Mouse (Mus musculus): ENCODE data around the gene Art4. TPM values are rescaled to one million over a fixed set of nuclear protein-coding genes. Genes with fewer than 3 reads are reported as not detected.

The Art4 gene
- polyA plus RNA-seq, 1 experiment from 2014 or later: 0.99 TPM

- Histone ChIP-seq H3K4me1 (replicated peaks; ENCODE audit: control insufficient read depth, insufficient read depth, low read length) (no peaks in the 10 kb centered on the region; the same call in 1 of the 2 replicates), H3K27me3 (ENCODE audit: control insufficient read depth, insufficient read depth, low read length) (no peaks in the 10 kb centered on the region), H3K36me3 (ENCODE audit: control insufficient read depth, insufficient read depth, low read length) (no peaks in the 10 kb centered on the region; the same call in 1 of the 2 replicates), H3K27ac (ENCODE audit: low read depth, low read length) (0 out of 2 replicates have a peak within 1 kb of the TSS, but pooled peaks have one; percentile 53), H3K9me3 (ENCODE audit: control insufficient read depth, low read length) (no peaks in the 10 kb centered on the region), H3K9ac (ENCODE audit: low read length) (peak within 1 kb of the TSS; percentile 98), H3K4me2 (ENCODE audit: low read depth, low read length, severe bottlenecking) (peak within 1 kb of the TSS; percentile 75), H3K4me3 (ENCODE audit: low read depth, low read length) (peak within 1 kb of the TSS; percentile 96)
- peak; percentile 96 for DNase-seq (ENCODE audit: low spot score)
- peak; percentile 100 for ATAC-seq (replicated peaks; ENCODE audit: low FRiP score)
- under 1% methylated on average over 45 of the region's 45 CpGs for WGBS
These were observed 29.5 kb downstream of the Art4 start, which contains the start of gene Wbp11 for GRCm38 (mm10) chr6:136827881-136828561. Gene Wbp11 (minus strand): TSS chr6:136828233.

GRCm38 (mm10) chr6:136827516-136827880, 30.0 kb downstream of the Art4 start, which contains the start of gene BC049715:
Gene BC049715 (plus strand): TSS chr6:136827626.
- ATAC-seq (replicated peaks; ENCODE audit: low FRiP score) (no peak), DNase-seq (ENCODE audit: low spot score) (no peak)
- H3K36me3 ChIP-seq (ENCODE audit: control insufficient read depth, insufficient read depth, low read length): no peaks in the 10 kb centered on the region; the same call in 1 of the 2 replicates
- 0 out of 2 replicates have a peak within 1 kb of the TSS, but pooled peaks have one; percentile 53 for H3K27ac ChIP-seq (ENCODE audit: low read depth, low read length)
- H3K9me3 ChIP-seq (ENCODE audit: control insufficient read depth, low read length): no peaks in the 10 kb centered on the region
- H3K27me3 ChIP-seq (ENCODE audit: control insufficient read depth, insufficient read depth, low read length): no peaks in the 10 kb centered on the region
- H3K4me2 ChIP-seq (ENCODE audit: low read depth, low read length, severe bottlenecking): peak within 1 kb of the TSS; percentile 75
- WGBS: under 1% methylated on average over 34 of the region's 34 CpGs
- H3K4me1 ChIP-seq (replicated peaks; ENCODE audit: control insufficient read depth, insufficient read depth, low read length): no peaks in the 10 kb centered on the region; the same call in 1 of the 2 replicates
- H3K4me3 ChIP-seq (ENCODE audit: low read depth, low read length): peak within 1 kb of the TSS; percentile 96
- peak within 1 kb of the TSS; percentile 98 for H3K9ac ChIP-seq (ENCODE audit: low read length)

DNA sequence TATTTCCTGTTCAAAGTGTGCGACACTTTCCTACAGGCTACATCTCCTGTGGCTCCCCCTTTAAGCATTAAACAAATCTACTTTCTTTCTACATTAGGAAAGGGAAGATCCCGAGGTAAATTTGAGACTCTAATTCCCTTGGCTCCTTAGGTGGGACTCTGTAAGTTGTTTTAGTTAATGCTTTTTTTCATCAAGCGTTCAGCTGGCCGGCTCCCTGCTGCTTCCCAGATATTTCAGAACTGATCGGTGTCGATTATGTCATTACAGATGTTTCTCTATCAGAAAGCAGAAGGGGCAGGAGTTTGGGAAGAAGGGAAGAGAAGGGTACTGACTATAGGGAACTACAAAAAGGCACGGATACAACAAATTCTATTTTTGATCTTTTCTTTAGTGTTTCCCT, 30.4 kb downstream of the Art4 start:
- Histone ChIP-seq H3K4me1 (replicated peaks; ENCODE audit: control insufficient read depth, insufficient read depth, low read length) (no peaks in the 10 kb centered on the region; the same call in 1 of the 2 replicates), H3K9ac (ENCODE audit: low read length) (peak overlapping the region; percentile 98), H3K36me3 (ENCODE audit: control insufficient read depth, insufficient read depth, low read length) (no peaks in the 10 kb centered on the region; the same call in 1 of the 2 replicates), H3K4me2 (ENCODE audit: low read depth, low read length, severe bottlenecking) (peak overlapping the region; percentile 75), H3K4me3 (ENCODE audit: low read depth, low read length) (peak overlapping the region; percentile 96), H3K27me3 (ENCODE audit: control insufficient read depth, insufficient read depth, low read length) (no peaks in the 10 kb centered on the region), H3K9me3 (ENCODE audit: control insufficient read depth, low read length) (no peaks in the 10 kb centered on the region), H3K27ac (ENCODE audit: low read depth, low read length) (no peak overlapping the region)
- DNase-seq (ENCODE audit: low spot score) (no peak), ATAC-seq (replicated peaks; ENCODE audit: low FRiP score) (no peak)
- WGBS: 18% methylated on average over 7 of the region's 7 CpGs

GRCm38 (mm10) chr6:136824987-136825386, 32.5 kb downstream of the Art4 start:
- Histone ChIP-seq H3K36me3 (ENCODE audit: control insufficient read depth, insufficient read depth, low read length) (peaks cover 6% of the 10 kb centered on the region), H3K4me3 (ENCODE audit: low read depth, low read length) (no peak overlapping the region), H3K9me3 (ENCODE audit: control insufficient read depth, low read length) (no peaks in the 10 kb centered on the region), H3K9ac (ENCODE audit: low read length) (no peak overlapping the region), H3K27ac (ENCODE audit: low read depth, low read length) (no peak overlapping the region), H3K4me2 (ENCODE audit: low read depth, low read length, severe bottlenecking) (no peak overlapping the region), H3K4me1 (replicated peaks; ENCODE audit: control insufficient read depth, insufficient read depth, low read length) (no peaks in the 10 kb centered on the region; the same call in 1 of the 2 replicates), H3K27me3 (ENCODE audit: control insufficient read depth, insufficient read depth, low read length) (no peaks in the 10 kb centered on the region)
- DNase-seq (ENCODE audit: low spot score): no peak
- no peak for ATAC-seq (replicated peaks; ENCODE audit: low FRiP score)
- 95% methylated on average over 8 of the region's 8 CpGs for WGBS

DNA sequence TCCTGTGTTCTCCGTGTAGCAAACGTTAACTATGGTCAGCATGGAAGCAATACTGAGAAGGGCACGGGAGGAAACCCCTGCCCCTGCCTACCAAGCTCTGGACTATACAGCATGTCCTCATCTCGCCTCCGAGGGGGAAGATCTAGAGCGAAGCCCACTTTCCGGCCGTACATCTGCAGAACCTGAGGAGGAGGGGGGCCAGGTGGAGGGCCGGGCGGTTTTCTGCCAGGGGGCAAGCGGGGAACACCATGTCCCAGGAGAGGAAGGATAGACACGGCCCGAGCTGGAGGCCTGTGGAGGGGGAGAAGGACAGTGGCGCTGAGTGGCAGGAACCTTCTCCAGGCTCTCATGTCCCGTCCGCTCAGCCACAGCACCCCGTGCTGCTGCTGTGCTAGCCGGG, 36.4 kb downstream of the Art4 start:
- H3K27ac ChIP-seq (ENCODE audit: low read depth, low read length): no peak overlapping the region
- no peak overlapping the region for H3K4me3 ChIP-seq (ENCODE audit: low read depth, low read length)
- WGBS: 96% methylated on average over 18 of the region's 18 CpGs
- no peak overlapping the region for H3K4me2 ChIP-seq (ENCODE audit: low read depth, low read length, severe bottlenecking)
- DNase-seq (ENCODE audit: low spot score) (no peak), ATAC-seq (replicated peaks; ENCODE audit: low FRiP score) (no peak)
- peaks cover 25% of the 10 kb centered on the region for H3K36me3 ChIP-seq (ENCODE audit: control insufficient read depth, insufficient read depth, low read length)
- no peaks in the 10 kb centered on the region for H3K9me3 ChIP-seq (ENCODE audit: control insufficient read depth, low read length)
- no peak overlapping the region for H3K9ac ChIP-seq (ENCODE audit: low read length)
- H3K4me1 ChIP-seq (replicated peaks; ENCODE audit: control insufficient read depth, insufficient read depth, low read length): no peaks in the 10 kb centered on the region
- no peaks in the 10 kb centered on the region for H3K27me3 ChIP-seq (ENCODE audit: control insufficient read depth, insufficient read depth, low read length)

- 97% methylated on average over 21 of the region's 21 CpGs for WGBS
- Histone ChIP-seq H3K4me1 (replicated peaks; ENCODE audit: control insufficient read depth, insufficient read depth, low read length) (no peaks in the 10 kb centered on the region), H3K27me3 (ENCODE audit: control insufficient read depth, insufficient read depth, low read length) (no peaks in the 10 kb centered on the region), H3K27ac (ENCODE audit: low read depth, low read length) (no peak overlapping the region), H3K9ac (ENCODE audit: low read length) (no peak overlapping the region), H3K36me3 (ENCODE audit: control insufficient read depth, insufficient read depth, low read length) (peaks cover 31% of the 10 kb centered on the region), H3K9me3 (ENCODE audit: control insufficient read depth, low read length) (no peaks in the 10 kb centered on the region), H3K4me2 (ENCODE audit: low read depth, low read length, severe bottlenecking) (no peak overlapping the region), H3K4me3 (ENCODE audit: low read depth, low read length) (no peak overlapping the region)
- ATAC-seq (replicated peaks; ENCODE audit: low FRiP score): no peak
- no peak for DNase-seq (ENCODE audit: low spot score)
These were observed 37.2 kb downstream of the Art4 start for GRCm38 (mm10) chr6:136820381-136820780.

GRCm38 (mm10) chr6:136817549-136817948, 40.0 kb downstream of the Art4 start:
- Histone ChIP-seq H3K9me3 (ENCODE audit: control insufficient read depth, low read length) (no peaks in the 10 kb centered on the region), H3K4me3 (ENCODE audit: low read depth, low read length) (no peak overlapping the region), H3K27me3 (ENCODE audit: control insufficient read depth, insufficient read depth, low read length) (no peaks in the 10 kb centered on the region), H3K4me2 (ENCODE audit: low read depth, low read length, severe bottlenecking) (no peak overlapping the region), H3K36me3 (ENCODE audit: control insufficient read depth, insufficient read depth, low read length) (peaks cover 36% of the 10 kb centered on the region), H3K4me1 (replicated peaks; ENCODE audit: control insufficient read depth, insufficient read depth, low read length) (no peaks in the 10 kb centered on the region), H3K9ac (ENCODE audit: low read length) (no peak overlapping the region), H3K27ac (ENCODE audit: low read depth, low read length) (no peak overlapping the region)
- DNase-seq (ENCODE audit: low spot score) (no peak), ATAC-seq (replicated peaks; ENCODE audit: low FRiP score) (no peak)
- 93% methylated on average over 3 of the region's 3 CpGs for WGBS

- H3K36me3 ChIP-seq (ENCODE audit: control insufficient read depth, insufficient read depth, low read length): peaks cover 36% of the 10 kb centered on the region
- no peak for DNase-seq (ENCODE audit: low spot score)
- WGBS: 94% methylated on average over 21 of the region's 21 CpGs
These were observed 40.7 kb downstream of the Art4 start for GRCm38 (mm10) chr6:136816826-136817225.

GRCm38 (mm10) chr6:136815381-136815780, 42.2 kb downstream of the Art4 start:
- no peak overlapping the region for H3K4me3 ChIP-seq (ENCODE audit: low read depth, low read length)
- ATAC-seq (replicated peaks; ENCODE audit: low FRiP score): no peak
- no peaks in the 10 kb centered on the region for H3K4me1 ChIP-seq (replicated peaks; ENCODE audit: control insufficient read depth, insufficient read depth, low read length)
- H3K9ac ChIP-seq (ENCODE audit: low read length): no peak overlapping the region
- WGBS: 96% methylated on average over 7 of the region's 7 CpGs
- no peaks in the 10 kb centered on the region for H3K9me3 ChIP-seq (ENCODE audit: control insufficient read depth, low read length)
- peaks cover 33% of the 10 kb centered on the region for H3K36me3 ChIP-seq (ENCODE audit: control insufficient read depth, insufficient read depth, low read length)
- no peak for DNase-seq (ENCODE audit: low spot score)
- H3K27me3 ChIP-seq (ENCODE audit: control insufficient read depth, insufficient read depth, low read length): no peaks in the 10 kb centered on the region
- no peak overlapping the region for H3K4me2 ChIP-seq (ENCODE audit: low read depth, low read length, severe bottlenecking)
- no peak overlapping the region for H3K27ac ChIP-seq (ENCODE audit: low read depth, low read length)

More at GRCm38 (mm10) chr6:136816826-136817225, 40.7 kb downstream of the Art4 start:
- H3K27ac ChIP-seq (ENCODE audit: low read depth, low read length): no peak overlapping the region
- H3K4me2 ChIP-seq (ENCODE audit: low read depth, low read length, severe bottlenecking): no peak overlapping the region
- no peak overlapping the region for H3K9ac ChIP-seq (ENCODE audit: low read length)
- H3K9me3 ChIP-seq (ENCODE audit: control insufficient read depth, low read length): no peaks in the 10 kb centered on the region
- H3K4me3 ChIP-seq (ENCODE audit: low read depth, low read length): no peak overlapping the region
- no peaks in the 10 kb centered on the region for H3K27me3 ChIP-seq (ENCODE audit: control insufficient read depth, insufficient read depth, low read length)
- no peak for ATAC-seq (replicated peaks; ENCODE audit: low FRiP score)
- H3K4me1 ChIP-seq (replicated peaks; ENCODE audit: control insufficient read depth, insufficient read depth, low read length): no peaks in the 10 kb centered on the region
